Mouse (Mus musculus) fat pad, adult 2 months (tissue): Measurements from ENCODE around the gene Ccp110.
A peak's percentile ranks its signal among the peaks of the same experiment; 100 is the strongest.

Experiments used
- DNase-seq: peaks from one replicate; pipeline ENCODE4 v3.0.0-alpha.2; 2011; ENCODE audit warnings: low read depth, low spot score; ENCODE audit errors: extremely low read depth

Ccp110 gene

GRCm38 (mm10) chr7:118725459-118725858 lies 13.1 kb downstream of the Ccp110 start:
- no peak for DNase-seq

- DNase-seq = no peak
These were observed 16.7 kb downstream of the Ccp110 start for GRCm38 (mm10) chr7:118728846-118729587.

DNA sequence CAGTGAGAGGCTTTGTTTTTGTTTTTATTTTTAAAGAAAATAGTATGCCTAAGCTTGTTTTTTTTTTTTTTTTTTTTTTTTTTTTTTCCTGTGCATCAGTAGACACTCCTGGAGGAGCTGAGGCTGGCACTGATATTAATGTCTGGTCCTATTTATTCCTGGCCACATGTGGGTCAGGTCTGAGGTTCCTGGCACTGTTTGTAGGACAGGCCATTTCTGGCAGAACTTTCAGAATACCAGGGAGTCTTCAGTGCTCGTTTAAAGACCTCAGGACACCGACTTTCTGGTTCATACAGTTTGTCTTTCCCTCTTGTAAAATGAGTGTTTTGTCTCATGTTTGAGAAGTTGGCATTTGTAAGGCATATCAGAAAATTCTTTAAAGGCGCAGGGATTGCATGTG lies 19.4 kb downstream of the Ccp110 start:
- DNase-seq = no peak

- no peak for DNase-seq
These were observed 20.9 kb downstream of the Ccp110 start for GRCm38 (mm10) chr7:118733225-118733624.

DNA sequence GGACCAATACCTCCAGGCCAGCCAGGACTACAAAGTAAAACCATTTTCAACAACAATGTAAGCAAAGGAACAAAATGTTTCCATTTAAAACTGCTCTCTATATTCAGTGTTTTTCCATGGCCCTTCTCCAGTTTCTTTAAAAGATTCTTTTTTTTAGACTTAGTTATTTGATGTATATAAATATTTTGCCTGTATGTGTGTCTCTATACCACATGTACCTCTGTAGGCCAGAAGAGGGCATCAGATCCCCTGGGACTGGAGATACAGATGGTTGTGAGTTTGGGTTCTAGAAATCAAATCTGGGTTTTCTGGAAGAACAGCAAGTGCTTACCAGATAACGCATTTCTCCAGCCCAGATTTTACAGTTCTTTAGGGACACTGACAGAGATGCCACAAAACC lies 26.4 kb downstream of the Ccp110 start:
- DNase-seq = no peak

DNA sequence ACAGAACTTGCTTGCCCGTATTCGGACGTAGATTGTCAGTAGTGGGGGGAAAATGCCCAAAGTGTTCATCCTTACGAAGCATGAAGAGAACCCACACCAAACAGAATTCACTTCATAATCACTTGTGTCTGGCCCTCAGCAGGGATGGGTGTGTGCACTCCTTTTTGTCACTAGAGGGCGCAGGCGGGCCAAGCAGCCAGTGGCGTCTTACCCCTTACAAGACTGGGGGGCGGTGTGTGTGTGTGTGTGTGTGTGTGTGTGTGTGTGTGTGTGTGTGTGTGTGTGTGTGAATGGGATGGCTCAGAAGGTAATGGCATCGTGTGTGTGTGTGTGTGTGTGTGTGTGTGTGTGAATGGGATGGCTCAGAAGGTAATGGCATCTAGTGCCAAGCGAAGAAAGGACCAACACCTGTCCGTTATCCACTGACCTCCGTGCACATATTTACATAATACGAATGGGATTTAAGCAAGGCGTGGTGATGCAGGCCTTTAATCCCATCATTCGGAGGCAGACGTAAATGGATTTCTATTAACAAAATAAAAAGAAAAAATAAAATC lies 27.7 kb downstream of the Ccp110 start, which contains the start of gene Vps35l:
Vps35l (plus strand) TSS at position 252 of the 557 bp plus-strand sequence.
- no peak for DNase-seq

DNA sequence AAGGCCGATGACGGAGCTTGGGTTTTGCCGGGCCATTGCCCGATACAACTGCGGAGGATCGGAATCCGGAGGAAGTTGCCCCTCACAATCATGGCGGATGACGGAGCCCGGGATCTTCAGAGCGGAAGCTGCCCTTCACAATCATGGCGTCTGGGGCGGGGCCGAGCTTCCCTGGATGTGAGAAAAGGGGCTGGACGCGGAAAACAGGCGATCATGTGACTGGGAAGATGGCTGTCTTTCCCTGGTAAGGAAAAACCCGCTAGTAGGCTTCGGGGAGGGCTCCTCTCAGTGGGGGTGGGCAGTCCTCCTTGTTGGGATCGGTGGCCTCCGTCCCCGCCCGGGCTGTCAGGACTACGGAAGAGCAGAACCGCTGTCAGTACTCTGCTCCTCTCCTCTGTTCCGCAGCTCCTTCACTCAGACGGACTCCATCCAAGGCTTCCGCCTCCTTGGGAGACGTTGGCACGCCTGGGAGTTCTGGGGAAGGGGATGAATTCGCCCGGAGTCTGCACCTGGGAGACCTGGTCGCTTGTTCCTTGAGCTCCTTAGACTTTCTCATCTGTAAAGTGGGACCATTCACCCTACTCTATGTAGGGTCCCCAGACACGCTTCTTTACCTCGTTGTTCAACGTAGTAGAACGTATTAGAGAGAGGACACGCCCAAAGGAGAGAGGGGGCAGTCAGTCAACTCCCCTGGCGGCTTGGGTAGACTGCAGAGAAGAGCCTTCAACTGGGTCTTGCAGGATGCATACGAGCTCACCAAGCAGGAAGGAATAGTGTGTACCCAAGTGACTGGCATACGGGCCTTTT lies 28.4 kb downstream of the Ccp110 start:
- DNase-seq = peak; percentile 59

DNA sequence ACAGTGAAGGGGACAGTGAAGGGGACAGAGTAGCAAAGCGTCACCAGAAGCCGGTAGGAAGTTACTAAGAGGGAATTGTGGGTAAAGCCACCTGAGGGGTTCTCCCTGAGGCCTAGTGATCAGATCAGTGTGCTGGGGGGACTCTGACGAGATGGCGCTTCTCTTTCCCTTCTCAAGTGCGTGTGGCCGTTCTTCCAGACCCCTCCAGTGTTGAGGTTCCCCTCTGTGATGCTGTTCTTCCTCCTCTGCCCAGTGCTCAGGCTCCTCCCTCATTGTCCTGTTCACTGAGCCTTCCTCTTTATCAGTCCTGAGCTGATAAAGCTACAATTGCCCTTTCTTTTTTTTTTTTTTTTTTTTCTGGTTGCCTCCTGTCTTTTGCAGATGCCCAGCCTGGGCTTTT lies 29.9 kb downstream of the Ccp110 start:
- no peak for DNase-seq

- no peak for DNase-seq
These were observed 32.4 kb downstream of the Ccp110 start for GRCm38 (mm10) chr7:118744766-118745165.

GRCm38 (mm10) chr7:118747891-118748672 lies 35.7 kb downstream of the Ccp110 start:
- no peak for DNase-seq

DNA sequence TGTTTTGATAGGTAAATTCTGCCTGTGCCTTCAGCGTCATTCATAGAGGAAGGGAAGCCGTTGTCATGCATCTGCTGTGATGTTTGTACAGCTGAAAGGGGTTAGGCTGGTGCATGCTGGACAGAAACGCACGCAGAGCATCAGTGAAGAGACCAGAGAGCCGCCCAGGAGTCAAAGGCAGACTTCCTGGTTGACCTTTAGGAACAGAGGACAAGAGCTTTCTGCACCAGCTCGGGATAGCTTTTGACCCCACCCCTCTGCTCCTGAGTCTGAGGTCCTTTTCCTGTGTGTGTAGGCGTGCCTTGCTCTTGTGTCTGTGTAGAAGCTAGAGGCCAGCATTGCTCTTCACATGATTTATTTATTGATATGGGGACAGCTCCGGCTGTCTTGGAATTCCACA lies 37.4 kb downstream of the Ccp110 start:
- DNase-seq = no peak

- no peak for DNase-seq
These were observed 39.3 kb downstream of the Ccp110 start for GRCm38 (mm10) chr7:118751625-118752024.

GRCm38 (mm10) chr7:118755756-118756155 lies 43.4 kb downstream of the Ccp110 start:
- no peak for DNase-seq

GRCm38 (mm10) chr7:118756490-118757265 lies 44.3 kb downstream of the Ccp110 start:
- no peak for DNase-seq

- DNase-seq = no peak
These were observed 46.0 kb downstream of the Ccp110 start for GRCm38 (mm10) chr7:118758369-118758768.

- DNase-seq = no peak
These were observed 47.0 kb downstream of the Ccp110 start for GRCm38 (mm10) chr7:118759372-118759771.

DNA sequence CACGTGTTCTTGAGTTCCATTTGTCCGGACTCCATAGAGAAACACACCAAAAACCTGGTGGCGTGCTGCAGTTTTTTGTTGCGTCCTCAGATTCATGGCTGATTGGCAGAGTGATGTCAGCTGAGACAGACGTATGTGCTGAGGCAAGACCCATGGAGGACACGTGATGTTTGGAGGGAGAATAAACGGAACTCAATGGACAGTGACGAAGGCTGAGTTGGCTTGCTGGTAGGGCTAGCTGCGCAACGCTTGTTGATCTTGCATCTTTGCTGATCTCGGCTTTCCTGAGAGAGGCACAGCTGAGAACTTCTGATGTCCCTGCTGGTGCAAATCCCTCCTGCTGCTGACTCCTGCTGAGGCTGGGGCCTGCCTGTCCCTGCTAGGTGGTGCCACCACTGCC lies 51.6 kb downstream of the Ccp110 start:
- DNase-seq = no peak

GRCm38 (mm10) chr7:118764725-118765124 lies 52.4 kb downstream of the Ccp110 start:
- no peak for DNase-seq

- no peak for DNase-seq
These were observed 53.3 kb downstream of the Ccp110 start for GRCm38 (mm10) chr7:118765604-118766003.

DNA sequence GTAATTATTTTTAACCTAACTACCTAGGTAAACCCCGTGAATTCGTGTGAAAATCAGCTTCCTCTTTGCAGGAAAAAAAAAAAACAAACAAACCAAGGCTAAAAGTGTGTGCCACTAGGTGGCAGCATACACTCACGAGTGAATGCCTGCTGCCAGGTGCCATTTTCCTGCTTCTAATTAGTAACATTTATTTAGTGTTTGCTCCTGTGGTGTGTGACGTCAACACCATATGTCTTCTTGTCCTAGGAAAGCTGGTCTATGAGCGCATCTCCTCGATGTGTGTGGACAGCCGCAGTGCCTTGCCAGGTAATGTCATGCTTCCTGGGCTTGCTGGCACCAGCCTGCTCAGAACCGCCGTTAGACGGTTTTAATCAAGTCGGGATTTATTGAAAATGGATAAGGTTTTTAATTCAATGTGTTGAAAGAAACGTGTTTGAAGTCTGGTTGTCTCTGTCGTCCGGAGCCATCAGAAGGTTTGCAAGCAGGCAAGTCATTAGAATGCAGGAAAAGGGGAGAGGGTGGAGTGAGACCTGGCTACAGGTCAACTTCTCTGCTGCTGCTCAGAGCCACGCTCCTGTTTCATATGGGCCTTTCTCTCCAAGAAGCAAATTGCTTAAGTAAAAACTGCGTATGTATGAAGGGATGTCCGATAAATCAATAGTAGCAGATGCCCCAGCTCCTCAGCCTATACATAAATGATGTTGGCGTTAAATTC lies 53.9 kb downstream of the Ccp110 start:
- no peak for DNase-seq
